Mouse (Mus musculus) forebrain, embryonic 16.5 days (tissue): ENCODE results near the gene Cd3d. TPM values are rescaled to one million over a fixed set of nuclear protein-coding genes. Genes with fewer than 3 reads are reported as not detected.
"Not testable (repeated sequence)": the region's sequence is repeated elsewhere in the genome, so short reads cannot be mapped to it uniquely, and the experiment has no call there.

Source experiments
- ATAC-seq: fragments of 200-750 bp; cut with Nextera tagmentation; 2 replicates; pipeline ENCODE4 v1.8.0; 2017; ENCODE audit warnings: mild to moderate bottlenecking, moderate library complexity
- H3K27ac ChIP-seq: fragments of 300-500 bp; sonication (generic); 2 replicates; pipeline ENCODE4 v1.5.1; 2014; ENCODE audit warnings: low read length, control low read depth
- H3K27me3 ChIP-seq: fragments of 300-500 bp; sonication (generic); replicated peaks from 2 replicates; pipeline ENCODE4 v1.6.1; 2014; ENCODE audit warnings: low read length; ENCODE audit not compliant: control insufficient read depth, insufficient read depth
- H3K36me3 ChIP-seq: fragments of 300-500 bp; sonication (generic); 2 replicates; pipeline ENCODE4 v1.6.1; 2014; ENCODE audit not compliant: control insufficient read depth, insufficient read depth
- H3K4me1 ChIP-seq: fragments of 300-500 bp; sonication (generic); replicated peaks from 2 replicates; pipeline ENCODE4 v1.6.1; 2014; ENCODE audit warnings: low read length; ENCODE audit not compliant: control insufficient read depth, insufficient read depth
- H3K4me2 ChIP-seq: fragments of 300-500 bp; sonication (generic); 2 replicates; pipeline ENCODE4 v1.6.1; 2014; ENCODE audit warnings: mild to moderate bottlenecking, low read length, control low read depth
- H3K4me3 ChIP-seq: fragments of 300-500 bp; sonication (generic); replicated peaks from 2 replicates; pipeline ENCODE4 v1.5.1; 2014; ENCODE audit warnings: mild to moderate bottlenecking, low read length, control low read depth
- H3K9ac ChIP-seq: fragments of 300-500 bp; sonication (generic); replicated peaks from 2 replicates; pipeline ENCODE4 v1.6.1; 2014; ENCODE audit warnings: low read depth, low read length, control low read depth
- H3K9me3 ChIP-seq: fragments of 300-500 bp; sonication (generic); 2 replicates; pipeline ENCODE4 v1.6.1; 2016; ENCODE audit warnings: low read length; ENCODE audit not compliant: control insufficient read depth
- WGBS: fragments of 180-500 bp; shearing (Covaris S2); extraction: QIAGEN DNeasy Blood & Tissue Kit; methylation state at CpG from one replicate; pipeline ENCODE4 v1.1.7; 2014; 5-methylcytosine and 5-hydroxymethylcytosine counted together
- polyA plus RNA-seq: library from polyadenylated mRNA; unstranded; fragments of >200 nt; fragmentation: Nextera tagmentation; extraction: Ambion mirVana; gene quantifications from 2 replicates; pipeline ENCODE4 v1.2.1, GENCODE M21; 2015

The Cd3d gene
- polyA plus RNA-seq, 1 experiment from 2014 or later: not detected

- not testable (repeated sequence) for H3K4me3 ChIP-seq, H3K4me2 ChIP-seq, H3K36me3 ChIP-seq, H3K9me3 ChIP-seq, ATAC-seq, H3K9ac ChIP-seq, H3K27ac ChIP-seq, H3K27me3 ChIP-seq
- peaks cover 15% of the 10 kb centered on the region for H3K4me1 ChIP-seq
- 81% methylated on average over 5 of the region's 5 CpGs for WGBS
Measured at GRCm38 (mm10) chr9:44967763-44968162, 13.8 kb upstream of the Cd3d start.

DNA sequence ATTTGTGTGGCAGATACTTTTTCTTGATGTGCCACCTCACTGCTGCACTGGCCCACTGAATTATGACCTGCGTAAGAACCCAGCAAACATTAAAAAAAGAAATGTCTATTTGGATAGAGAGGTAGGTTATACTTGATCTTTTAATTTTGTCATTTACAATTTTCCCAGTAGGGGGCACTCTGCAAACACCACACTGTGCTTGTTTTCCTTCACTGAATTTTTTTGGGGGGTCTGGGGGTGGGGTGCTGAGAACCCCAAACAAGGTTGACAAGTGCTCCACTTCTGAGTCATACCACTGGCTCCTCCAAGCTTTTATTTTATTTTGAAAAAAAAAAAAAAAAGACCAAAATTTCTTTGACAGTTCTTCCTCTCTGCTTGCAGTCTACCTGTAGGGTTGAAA lies 12.1 kb upstream of the Cd3d start:
- H3K27me3 ChIP-seq: 0 out of 2 replicates have a peak, but pooled peaks cover 6% of the 10 kb centered on the region
- 71% methylated on average over 1 of the region's 1 CpGs for WGBS
- H3K27ac ChIP-seq: no peak overlapping the region
- H3K9ac ChIP-seq: no peak overlapping the region
- no peak overlapping the region for H3K4me3 ChIP-seq
- no peaks in the 10 kb centered on the region for H3K9me3 ChIP-seq
- H3K4me2 ChIP-seq: no peak overlapping the region
- H3K4me1 ChIP-seq: peaks cover 10% of the 10 kb centered on the region
- H3K36me3 ChIP-seq: no peaks in the 10 kb centered on the region
- no peak for ATAC-seq

DNA sequence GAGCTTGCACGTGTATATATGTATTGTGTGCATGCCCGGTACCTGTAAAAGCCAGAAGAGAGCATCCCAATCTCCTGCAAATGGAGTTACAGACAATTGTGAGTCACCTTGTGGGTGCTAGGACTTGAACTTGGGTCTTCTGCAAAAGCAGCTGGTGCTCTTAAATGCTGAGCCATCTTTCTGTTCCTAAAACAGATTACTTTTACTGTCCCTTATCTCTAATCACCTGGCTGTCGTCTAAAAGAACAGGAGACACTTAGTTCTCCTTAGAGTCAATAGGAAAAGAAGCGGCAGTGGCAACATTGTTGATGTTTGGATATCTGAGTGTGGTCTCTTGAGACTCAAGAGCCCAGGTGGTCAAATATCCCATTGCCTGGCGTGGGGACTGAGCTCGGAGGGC lies 3.8 kb upstream of the Cd3d start:
- Histone ChIP-seq H3K4me1 (no peaks in the 10 kb centered on the region), H3K9ac (no peak overlapping the region), H3K27me3 (peaks cover 4% of the 10 kb centered on the region; the same call in 1 of the 2 replicates), H3K4me3 (no peak overlapping the region), H3K36me3 (no peaks in the 10 kb centered on the region), H3K4me2 (no peak overlapping the region), H3K9me3 (no peaks in the 10 kb centered on the region), H3K27ac (no peak overlapping the region)
- WGBS: 80% methylated on average over 6 of the region's 6 CpGs
- ATAC-seq: no peak

- 76% methylated on average over 7 of the region's 7 CpGs for WGBS
- Histone ChIP-seq H3K4me3 (no peak overlapping the region), H3K9me3 (no peaks in the 10 kb centered on the region), H3K27ac (no peak overlapping the region), H3K36me3 (no peaks in the 10 kb centered on the region), H3K4me1 (no peaks in the 10 kb centered on the region), H3K27me3 (peaks cover 2% of the 10 kb centered on the region; the same call in 1 of the 2 replicates), H3K9ac (no peak overlapping the region), H3K4me2 (no peak overlapping the region)
- ATAC-seq: no peak
Measured at GRCm38 (mm10) chr9:44979806-44980205, 1.8 kb upstream of the Cd3d start.

GRCm38 (mm10) chr9:44980242-44980641 lies 1.3 kb upstream of the Cd3d start, which contains the start of gene Cd3g:
Cd3g (minus strand) TSS chr9:44980431.
- H3K27ac ChIP-seq: no peak within 1 kb of the TSS
- no peak within 1 kb of the TSS for H3K4me3 ChIP-seq
- H3K9me3 ChIP-seq: no peaks in the 10 kb centered on the region
- H3K9ac ChIP-seq: no peak within 1 kb of the TSS
- H3K4me2 ChIP-seq: no peak within 1 kb of the TSS
- no peaks in the 10 kb centered on the region for H3K36me3 ChIP-seq
- ATAC-seq: no peak
- peaks cover 2% of the 10 kb centered on the region; the same call in 1 of the 2 replicates for H3K27me3 ChIP-seq
- WGBS: 71% methylated on average over 3 of the region's 3 CpGs
- no peaks in the 10 kb centered on the region for H3K4me1 ChIP-seq

DNA sequence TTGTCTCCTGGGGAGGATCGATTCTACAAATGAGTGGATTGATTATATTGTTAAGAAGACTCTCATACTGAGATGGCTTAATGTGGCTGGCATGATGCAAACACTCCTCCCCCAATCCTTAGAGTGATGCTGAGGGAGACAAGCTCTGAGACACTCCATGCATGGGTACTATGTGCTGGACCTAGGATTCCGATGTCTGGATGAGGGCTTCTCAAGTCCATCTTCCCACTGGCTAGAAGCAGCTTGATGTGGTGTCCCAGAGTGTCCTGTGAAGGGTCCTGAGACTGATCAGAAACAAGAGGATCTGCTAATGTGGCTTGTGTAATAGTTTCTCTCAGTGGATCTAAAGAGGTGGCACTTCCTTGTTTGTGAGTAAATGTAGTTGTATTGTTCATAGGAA lies 482 bp upstream of the Cd3d start:
- Histone ChIP-seq H3K4me3 (no peak overlapping the region), H3K27me3 (peaks cover 2% of the 10 kb centered on the region; the same call in 1 of the 2 replicates), H3K27ac (no peak overlapping the region), H3K9ac (no peak overlapping the region), H3K9me3 (no peaks in the 10 kb centered on the region), H3K4me1 (no peaks in the 10 kb centered on the region), H3K36me3 (no peaks in the 10 kb centered on the region), H3K4me2 (no peak overlapping the region)
- WGBS: 95% methylated on average over 2 of the region's 2 CpGs
- no peak for ATAC-seq

GRCm38 (mm10) chr9:44982081-44982480 lies 495 bp downstream of the Cd3d start:
- H3K4me1 ChIP-seq: no peaks in the 10 kb centered on the region
- H3K4me2 ChIP-seq: no peak overlapping the region
- peaks cover 2% of the 10 kb centered on the region; the same call in 1 of the 2 replicates for H3K27me3 ChIP-seq
- WGBS: 90% methylated on average over 8 of the region's 8 CpGs
- H3K4me3 ChIP-seq: no peak overlapping the region
- no peaks in the 10 kb centered on the region for H3K36me3 ChIP-seq
- no peak overlapping the region for H3K27ac ChIP-seq
- no peaks in the 10 kb centered on the region for H3K9me3 ChIP-seq
- no peak overlapping the region for H3K9ac ChIP-seq
- ATAC-seq: no peak

DNA sequence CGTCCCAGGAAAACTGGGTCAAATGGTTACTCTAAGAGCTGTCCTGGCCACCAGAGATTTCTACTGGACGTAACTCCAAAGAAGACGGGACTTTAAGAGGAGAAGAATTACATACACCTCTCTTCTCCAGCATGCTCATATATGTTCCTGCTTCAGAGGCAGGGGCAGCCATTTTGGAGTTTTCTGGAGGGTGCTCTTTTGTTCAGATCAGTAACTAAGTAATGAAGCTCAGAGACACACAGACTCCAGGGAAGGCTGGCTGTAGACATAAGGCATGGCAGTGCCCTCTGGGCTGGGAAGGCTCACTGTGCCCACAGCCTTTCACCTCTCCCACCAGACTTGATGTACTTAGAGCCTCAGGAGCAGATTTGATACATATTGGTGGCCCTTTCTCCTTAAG lies 945 bp downstream of the Cd3d start:
- Histone ChIP-seq H3K9me3 (no peaks in the 10 kb centered on the region), H3K4me2 (no peak overlapping the region), H3K9ac (no peak overlapping the region), H3K27me3 (peaks cover 2% of the 10 kb centered on the region; the same call in 1 of the 2 replicates), H3K36me3 (no peaks in the 10 kb centered on the region), H3K27ac (no peak overlapping the region), H3K4me1 (no peaks in the 10 kb centered on the region), H3K4me3 (no peak overlapping the region)
- ATAC-seq: no peak
- 94% methylated on average over 3 of the region's 3 CpGs for WGBS

DNA sequence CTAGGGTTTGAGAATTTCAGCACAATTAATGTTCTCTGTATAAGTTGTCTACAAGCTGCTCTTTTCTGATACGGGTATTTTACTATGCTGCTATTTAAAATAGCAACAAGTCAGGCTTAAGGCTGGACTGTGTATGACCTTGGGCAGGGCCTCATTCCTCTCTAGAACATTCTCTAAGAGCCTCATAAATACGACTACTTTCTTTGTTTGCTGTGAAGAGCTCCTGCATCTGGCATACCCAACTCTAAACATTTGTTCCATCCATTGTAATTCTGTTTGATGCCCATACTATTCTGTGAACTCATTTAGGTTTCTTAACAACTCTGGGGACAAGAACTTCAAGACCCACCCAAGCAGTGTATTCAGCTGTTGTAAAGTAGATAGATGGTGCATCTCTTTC lies 1.4 kb downstream of the Cd3d start:
- Histone ChIP-seq H3K27ac (no peak overlapping the region), H3K4me2 (no peak overlapping the region), H3K9me3 (no peaks in the 10 kb centered on the region), H3K9ac (no peak overlapping the region), H3K36me3 (no peaks in the 10 kb centered on the region), H3K4me3 (no peak overlapping the region), H3K27me3 (peaks cover 2% of the 10 kb centered on the region; the same call in 1 of the 2 replicates), H3K4me1 (no peaks in the 10 kb centered on the region)
- WGBS: 77% methylated on average over 2 of the region's 2 CpGs
- no peak for ATAC-seq

DNA sequence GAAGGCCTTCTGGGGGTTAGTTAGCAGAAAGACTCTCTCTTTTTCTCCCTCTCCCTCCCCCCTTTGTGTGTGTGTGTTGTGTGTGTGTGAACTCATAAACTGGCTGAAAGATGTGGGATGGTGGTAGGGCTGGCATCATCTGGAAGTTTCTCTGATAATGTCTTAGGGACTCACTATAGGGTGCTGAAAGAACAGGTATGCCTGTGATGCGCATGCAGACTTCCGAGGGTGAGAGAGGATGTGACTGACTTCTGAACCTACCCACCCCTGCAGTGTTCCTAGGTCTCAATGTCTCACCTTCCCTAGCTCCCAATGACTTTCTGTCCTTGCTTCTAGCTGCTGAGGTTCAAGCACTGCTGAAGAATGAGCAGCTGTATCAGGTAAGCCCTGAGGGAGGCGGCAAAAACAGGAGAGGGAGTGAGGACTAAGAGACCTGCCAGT lies 4.2 kb downstream of the Cd3d start:
- Histone ChIP-seq H3K4me1 (no peaks in the 10 kb centered on the region), H3K27me3 (0 out of 2 replicates have a peak, but pooled peaks cover 2% of the 10 kb centered on the region), H3K4me3 (no peak overlapping the region), H3K4me2 (no peak overlapping the region), H3K9me3 (no peaks in the 10 kb centered on the region), H3K36me3 (no peaks in the 10 kb centered on the region), H3K9ac (no peak overlapping the region), H3K27ac (no peak overlapping the region)
- ATAC-seq: no peak
- WGBS: 84% methylated on average over 3 of the region's 3 CpGs
